Mouse (Mus musculus) adrenal gland, postnatal 10 days (tissue): Measurements from ENCODE around the gene Sst. TPM values are rescaled to one million over a fixed set of nuclear protein-coding genes. Genes with fewer than 3 reads are reported as not detected.

ENCODE experiments used
- DNase-seq: peaks from one replicate; pipeline ENCODE4 v3.0.0; 2021; ENCODE audit warnings: mixed read lengths
- total RNA-seq, 2 experiments: library from RNA; stranded (reverse); gene quantifications; 2 replicates each; pipeline ENCODE4 v1.2.3; 2021

The Sst gene
- total RNA-seq, 2 experiments from 2014 or later: 1.4 to 1.7 TPM

- DNase-seq: no peak
These were observed 2.7 kb downstream of the Sst start for GRCm38 (mm10) chr16:23887910-23888579.

GRCm38 (mm10) chr16:23885098-23885497 lies 5.7 kb downstream of the Sst start:
- no peak for DNase-seq

GRCm38 (mm10) chr16:23855242-23855641 lies 35.5 kb downstream of the Sst start:
- no peak for DNase-seq

- no peak for DNase-seq
These were observed 41.0 kb downstream of the Sst start for GRCm38 (mm10) chr16:23849720-23850119.

GRCm38 (mm10) chr16:23849176-23849575 lies 41.6 kb downstream of the Sst start:
- no peak for DNase-seq

- no peak for DNase-seq
These were observed 46.1 kb downstream of the Sst start for GRCm38 (mm10) chr16:23844622-23845021.

- no peak for DNase-seq
These were observed 48.1 kb downstream of the Sst start for GRCm38 (mm10) chr16:23842609-23843008.

Other genes with a start within 250 kb of the Sst start
- not detected for gene Rtp2, start 41.4 kb upstream of the Sst start, total RNA-seq
- gene Gm37419, start 97.5 kb upstream of the Sst start, total RNA-seq: not detected
- 10 to 100 TPM; 46.6 to 53.6 TPM for gene Bcl6, start 97.9 kb upstream of the Sst start, total RNA-seq